Mouse (Mus musculus): ENCODE results near the gene Hdac4.

The Hdac4 gene

DNA sequence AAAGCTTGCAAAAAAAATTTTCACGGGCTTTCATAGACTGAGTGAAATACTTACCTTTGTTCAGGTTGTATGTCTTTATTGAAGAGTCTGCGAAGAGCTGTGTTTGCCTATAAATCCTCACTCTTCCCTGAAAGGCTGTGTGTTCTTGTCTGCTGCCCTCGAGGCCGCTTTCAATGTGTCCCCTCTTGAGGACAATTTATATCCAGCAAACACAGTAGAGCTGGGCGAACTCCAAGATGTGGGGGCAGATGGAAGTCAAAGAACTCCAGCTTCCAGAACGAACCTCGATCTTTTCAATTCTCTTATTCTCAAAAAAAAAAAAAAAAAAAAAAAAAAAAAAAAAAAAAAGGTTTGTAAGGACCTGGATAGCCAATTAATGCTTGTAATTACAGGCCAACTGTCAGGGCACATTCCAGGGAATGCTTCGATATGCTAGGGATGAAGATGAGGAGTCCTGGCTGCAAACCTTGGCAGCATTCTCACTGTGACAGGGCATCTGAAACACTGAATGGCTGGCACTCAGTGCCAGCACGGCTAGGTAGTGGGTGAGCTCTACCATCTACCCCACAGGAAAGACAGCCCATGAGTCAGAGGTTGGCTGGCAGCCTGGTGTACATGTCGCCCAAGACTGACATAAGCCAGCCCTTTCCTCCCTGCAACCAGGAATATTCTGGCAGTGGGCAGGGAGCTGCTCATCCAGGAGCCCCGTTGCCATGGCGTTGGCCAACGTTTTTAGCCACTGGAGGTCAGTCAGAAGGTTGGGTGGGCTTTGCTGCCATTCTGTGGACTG, at the start of gene Hdac4:
Gene Hdac4, minus strand, starts transcription at position 340 of the 790 bp plus-strand sequence.
- in situ Hi-C loops (cut with MboI; ENCODE audit: low sequenced_read_pairs): no loop called here

DNA sequence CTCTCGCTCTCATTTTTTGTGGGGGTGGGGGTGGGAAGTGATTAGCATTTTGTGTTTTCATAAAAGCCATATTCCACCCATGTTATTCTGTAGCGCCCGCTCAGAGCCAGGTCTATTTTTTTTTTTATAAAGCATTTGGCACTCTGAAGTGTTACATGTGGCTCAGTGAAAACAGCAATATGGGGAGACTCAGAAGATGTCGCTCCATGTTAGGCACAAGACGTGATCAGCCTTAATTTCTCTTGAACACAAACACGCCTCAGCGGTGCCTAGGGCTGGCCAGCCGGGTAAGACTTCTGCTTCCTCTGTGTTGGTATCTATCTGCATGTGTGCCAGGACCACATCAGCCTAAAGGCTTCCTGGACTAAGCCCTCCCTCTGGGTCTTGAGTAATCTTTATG, 48.0 kb upstream of the Hdac4 start:
- in situ Hi-C loops (cut with MboI; ENCODE audit: low sequenced_read_pairs): no loop called here

DNA sequence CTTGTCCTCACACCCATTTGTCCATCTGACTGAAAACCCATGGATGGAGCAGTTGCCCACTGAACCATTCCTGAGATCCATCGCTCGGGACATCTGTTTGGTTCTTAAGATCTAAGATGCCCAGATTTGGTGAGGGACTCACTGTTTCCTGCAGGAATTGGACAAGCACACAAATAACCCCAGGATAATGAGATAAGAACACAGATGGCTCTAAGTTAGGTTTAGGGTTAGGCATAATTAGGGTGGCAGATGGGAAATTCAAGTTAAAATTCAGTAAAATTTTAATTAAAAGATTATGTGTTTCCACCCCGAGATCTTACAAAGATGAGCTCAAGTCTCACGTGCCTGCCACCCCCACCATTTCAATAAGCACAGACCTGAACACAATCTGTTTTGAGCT, 44.6 kb upstream of the Hdac4 start:
- in situ Hi-C loops (cut with MboI; ENCODE audit: low sequenced_read_pairs): no loop called here

DNA sequence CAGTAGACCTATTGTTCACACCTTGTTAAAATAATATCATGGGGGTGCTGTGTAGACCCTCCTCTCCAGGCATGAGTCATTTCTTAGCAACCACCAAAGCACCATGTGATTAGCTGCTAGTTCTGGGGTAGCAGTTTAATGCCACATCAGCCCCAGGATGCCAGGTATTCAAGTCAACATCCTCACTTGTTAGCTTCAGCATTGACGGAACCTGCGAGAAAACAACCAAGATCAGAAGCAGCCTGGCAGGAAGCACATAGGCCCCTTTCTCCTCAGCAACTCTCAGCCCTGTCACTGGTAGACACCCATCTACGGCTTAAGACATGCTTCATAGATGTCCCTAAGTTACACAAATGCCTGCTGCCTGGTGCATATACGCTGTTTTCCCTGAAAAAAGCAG, 40.1 kb upstream of the Hdac4 start:
- in situ Hi-C loops (cut with MboI; ENCODE audit: low sequenced_read_pairs): no loop called here

DNA sequence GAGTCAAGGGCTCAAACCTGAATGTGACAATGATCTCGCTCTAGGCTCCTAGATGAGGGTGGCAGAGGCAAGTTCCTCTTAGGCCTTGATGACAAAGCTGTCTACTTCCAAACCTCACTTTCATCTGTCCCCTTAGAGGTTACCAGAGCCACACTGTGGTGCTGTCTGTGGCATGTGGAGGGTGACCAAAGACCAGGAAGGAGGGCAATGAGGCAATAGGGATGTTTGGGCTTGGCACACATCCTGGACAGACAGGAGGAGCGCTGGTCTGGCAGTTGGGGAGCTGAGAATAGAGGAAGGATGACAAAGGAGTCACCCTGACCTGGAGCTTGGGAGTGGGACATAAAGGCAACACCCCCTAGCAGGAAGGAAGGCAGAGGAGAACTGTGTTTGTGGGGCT, 29.8 kb upstream of the Hdac4 start:
- in situ Hi-C loops (cut with MboI; ENCODE audit: low sequenced_read_pairs): no loop called here

DNA sequence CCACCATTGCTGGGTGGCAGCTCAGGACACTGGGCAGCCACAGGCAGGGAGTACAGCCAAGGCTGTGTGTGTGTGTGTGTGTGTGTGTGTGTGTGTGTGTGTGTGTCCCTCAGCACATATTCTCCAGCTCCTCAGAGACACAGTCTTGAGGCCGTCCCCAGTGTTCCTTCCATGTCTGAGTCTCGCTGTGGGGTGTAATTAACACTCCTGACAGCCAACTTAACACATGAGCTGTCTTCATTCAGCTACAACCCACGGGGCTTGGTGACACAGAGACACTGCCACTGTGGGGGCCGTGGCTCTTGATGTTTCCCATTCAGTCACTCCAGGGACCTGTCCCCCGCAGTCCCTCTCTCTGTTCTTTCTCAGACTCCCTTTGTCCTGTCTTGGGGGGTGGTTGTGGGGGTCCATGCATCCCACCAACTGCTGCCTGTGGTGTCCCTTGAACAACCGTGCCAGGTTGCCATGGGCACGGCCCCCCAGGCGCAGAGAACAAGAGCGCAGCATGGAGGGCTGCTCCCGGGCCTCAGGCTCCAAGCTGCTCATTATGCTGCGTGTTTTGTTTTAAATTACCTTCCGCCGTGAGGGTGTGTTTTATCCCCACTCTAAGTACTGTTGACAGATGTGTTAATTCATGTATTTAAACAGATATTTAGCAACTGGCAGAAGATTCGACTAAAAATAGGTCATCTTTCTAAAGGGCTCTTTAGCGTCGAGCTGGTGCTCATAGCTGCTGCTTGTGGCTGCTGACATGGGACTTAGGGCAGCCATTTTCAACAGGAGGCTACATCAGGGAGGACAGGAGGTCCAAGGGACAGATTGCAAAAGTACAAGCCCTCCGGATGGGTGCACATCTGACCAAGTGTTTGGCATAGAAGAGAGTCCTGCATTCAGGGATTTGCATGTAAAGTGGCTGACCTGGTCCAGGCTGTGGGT, 28.7 kb upstream of the Hdac4 start:
- in situ Hi-C loops (cut with MboI; ENCODE audit: low sequenced_read_pairs): no loop called here

DNA sequence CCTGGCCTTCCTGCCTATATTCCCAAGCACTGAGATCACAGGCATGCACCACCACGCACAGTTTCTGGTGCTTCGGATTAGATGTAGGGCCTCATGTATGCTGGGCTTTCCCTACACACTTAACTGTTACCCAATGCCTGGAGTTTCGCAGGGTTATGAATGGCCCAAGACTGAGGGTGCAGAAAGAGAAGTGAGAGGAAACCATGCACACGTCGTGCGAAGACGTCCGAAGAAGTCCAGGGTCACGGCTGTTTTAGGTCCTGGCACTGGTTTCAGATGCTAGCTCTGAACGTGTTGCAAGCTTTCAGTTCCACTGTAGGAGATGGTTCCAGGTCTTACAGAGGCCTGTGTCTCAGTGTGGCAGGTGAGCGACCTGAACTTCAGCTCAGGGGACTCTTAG, 21.2 kb upstream of the Hdac4 start:
- in situ Hi-C loops (cut with MboI; ENCODE audit: low sequenced_read_pairs): no loop called here

DNA sequence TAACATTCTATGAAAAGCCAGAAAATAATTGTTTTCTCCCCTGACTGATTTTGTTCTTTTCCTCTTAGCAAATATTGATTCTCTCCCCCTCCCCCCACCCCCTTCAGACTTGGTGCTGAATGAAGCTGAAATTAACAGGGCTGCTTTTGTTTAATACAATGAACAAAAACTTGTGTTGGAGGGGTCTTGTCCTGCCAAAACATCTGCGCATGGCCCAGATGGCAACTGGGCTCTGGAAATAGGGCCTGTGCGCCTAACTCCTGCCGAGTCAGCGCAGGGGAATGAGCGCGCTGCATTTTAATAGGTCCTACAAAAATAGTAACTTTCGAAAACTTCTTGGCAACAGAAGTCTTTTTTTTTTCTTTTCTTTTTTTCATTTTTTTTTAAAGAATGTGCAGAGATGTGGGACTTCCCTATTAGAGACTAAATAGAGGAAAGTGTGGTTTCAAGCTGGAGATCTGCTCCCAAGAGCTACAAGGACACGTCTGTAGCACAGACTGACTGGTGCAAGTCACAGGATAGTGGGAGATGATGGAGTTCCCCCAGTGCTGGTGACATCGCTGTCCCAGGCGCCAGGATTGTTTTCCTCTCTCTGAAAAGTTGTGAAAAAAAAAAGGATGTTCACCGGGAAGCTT, 20.6 kb upstream of the Hdac4 start:
- in situ Hi-C loops (cut with MboI; ENCODE audit: low sequenced_read_pairs): no loop called here

DNA sequence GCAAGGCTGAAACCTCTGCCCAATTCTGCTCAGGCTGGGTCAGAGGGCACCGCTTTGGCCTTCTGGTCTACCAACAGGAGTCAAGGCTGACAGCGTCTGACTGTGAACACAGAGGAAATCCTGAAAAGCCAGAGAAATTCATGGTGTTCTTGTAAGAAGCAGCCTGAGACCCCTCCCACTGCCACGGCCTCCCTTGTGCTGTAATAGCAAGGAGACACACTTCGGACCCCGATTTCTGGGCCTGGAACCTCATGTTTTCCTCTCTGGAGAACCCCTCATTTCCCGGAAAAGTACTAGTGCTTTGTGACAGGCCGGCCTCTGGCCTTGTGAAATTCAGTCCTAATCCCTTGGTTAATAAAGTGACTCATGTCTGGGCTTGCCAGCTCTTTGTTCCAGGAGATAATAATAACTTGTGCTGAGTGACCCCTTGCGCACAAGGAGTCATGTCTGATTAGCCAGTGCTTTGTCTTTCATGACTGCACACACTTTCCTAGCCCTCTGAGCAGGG, 19.7 kb upstream of the Hdac4 start:
- in situ Hi-C loops (cut with MboI; ENCODE audit: low sequenced_read_pairs): no loop called here

DNA sequence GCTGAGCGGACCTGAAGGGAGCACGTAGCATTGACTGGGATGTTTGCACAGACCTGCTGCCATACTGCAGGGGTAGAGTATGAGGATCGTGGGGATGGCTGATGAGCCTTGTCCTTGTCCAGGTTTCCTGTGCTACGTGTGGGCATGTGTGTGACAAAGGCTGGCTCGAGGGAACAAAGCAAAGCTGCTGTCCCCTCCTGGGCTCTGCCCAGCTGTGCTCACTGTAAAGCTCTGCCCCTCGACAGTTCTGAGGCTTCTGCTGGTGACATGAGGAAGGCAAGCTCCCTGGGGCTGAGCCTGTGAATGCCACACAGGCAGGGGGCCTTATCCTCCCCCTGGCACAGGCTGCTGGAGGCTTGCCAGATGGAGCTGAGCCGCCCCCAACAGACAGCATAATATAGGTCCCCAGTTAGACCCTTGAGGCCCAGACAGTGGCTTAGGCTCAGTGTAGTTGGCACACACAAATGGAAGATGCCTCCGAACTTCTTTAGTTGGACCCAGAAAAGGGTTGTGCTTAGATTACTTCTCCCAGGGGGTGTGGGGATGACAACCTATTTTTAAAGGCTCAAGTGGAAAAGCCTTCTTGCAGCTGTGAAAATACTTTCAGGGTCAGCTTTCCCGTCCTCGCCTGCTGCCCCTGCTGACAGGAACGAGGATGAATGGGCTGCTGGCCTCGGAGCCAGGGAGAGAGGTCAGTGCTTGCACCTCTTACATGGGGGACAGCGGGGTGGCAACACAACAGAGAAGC, 16.7 kb upstream of the Hdac4 start:
- in situ Hi-C loops (cut with MboI; ENCODE audit: low sequenced_read_pairs): no loop called here

DNA sequence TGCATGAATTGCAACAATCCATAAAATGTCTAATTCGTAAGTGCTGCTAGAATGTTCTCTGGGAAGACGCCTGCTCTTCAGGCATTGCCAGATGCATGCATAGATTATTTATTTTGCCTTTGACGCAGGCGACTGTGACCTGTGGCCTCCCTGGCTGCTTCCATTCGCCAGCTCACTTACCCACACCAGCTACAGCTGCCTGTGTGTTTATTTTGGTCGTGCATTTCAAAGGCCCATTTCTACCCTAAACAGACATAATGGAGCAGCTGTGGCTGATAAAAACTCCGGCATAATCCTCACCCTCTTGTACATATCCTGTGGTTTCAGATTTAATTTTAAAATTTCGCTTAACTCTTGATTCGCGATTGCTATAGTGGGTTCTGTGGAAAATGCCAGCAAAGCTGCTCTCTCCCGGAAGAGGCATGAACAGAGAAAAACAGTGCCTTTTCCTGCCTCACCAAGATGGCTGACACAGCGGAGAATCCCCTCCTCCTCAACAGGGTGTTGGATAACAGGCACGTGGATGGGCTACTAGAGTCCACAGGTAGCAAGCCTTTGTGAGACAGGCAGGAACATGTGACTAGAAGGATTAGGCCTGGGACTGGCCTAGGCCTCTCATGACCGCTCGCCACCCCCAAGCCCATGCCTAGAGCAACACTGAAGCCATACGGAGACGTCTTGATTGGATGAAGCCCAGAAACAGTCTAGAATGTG, 7.3 kb upstream of the Hdac4 start:
- in situ Hi-C loops (cut with MboI; ENCODE audit: low sequenced_read_pairs): no loop called here

DNA sequence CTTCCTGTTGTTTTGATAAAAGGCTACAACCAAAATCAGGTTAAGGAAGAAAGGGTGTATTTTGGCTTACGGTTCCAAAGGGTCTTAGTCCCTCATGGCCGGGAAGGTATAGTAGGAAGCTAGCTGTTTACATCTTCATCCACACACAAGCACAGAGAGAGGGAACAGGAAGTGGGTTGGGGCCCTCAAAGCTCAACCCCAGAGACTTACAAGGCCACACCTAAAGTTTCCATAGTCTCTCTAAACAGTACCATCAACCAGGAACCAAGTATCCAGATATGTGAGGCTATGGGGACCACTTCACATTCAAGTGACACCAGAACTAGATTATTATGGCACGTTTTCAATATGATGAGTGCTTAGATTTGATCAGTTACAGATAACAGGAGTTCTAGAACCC, 5.0 kb downstream of the Hdac4 start:
- in situ Hi-C loops (cut with MboI; ENCODE audit: low sequenced_read_pairs): no loop called here

DNA sequence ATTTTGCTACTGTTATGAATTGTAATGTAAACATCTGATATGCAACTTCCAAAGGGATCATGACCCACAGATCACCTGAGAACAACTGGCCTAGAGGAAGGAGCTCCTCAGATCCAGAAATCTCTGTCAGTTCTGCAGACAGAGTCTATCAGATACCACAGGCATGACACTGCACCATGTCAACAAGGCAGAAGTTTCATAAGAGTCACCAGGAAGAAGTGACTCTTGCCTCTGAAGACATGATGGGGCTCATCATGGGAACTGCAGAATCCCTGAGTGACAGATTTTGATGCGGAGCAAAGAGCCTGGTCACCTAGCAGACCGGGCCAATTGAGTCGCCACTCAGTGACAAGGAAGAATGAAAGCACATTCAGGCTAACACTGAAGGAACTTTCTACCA, 8.4 kb downstream of the Hdac4 start:
- in situ Hi-C loops (cut with MboI; ENCODE audit: low sequenced_read_pairs): no loop called here

DNA sequence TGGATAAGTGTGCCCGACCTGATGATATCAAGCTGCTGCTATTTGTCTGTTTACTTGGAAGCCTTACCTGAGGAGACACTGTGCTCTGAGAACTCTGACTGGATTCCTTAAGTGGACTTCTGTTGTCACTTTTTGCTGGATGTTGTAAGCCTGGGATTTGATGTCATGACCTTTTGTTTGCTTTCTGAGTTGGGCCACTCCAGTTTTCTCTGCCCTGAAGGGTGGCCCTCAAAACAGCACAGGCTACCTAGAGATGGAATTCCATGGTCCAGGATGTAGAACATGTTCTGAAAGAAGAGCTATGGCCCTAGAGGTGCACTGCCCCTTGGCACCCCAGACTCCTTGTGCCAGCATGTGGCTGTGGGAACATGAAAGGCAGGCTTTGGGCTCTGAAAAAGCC, 10.9 kb downstream of the Hdac4 start:
- in situ Hi-C loops (cut with MboI; ENCODE audit: low sequenced_read_pairs): no loop called here

DNA sequence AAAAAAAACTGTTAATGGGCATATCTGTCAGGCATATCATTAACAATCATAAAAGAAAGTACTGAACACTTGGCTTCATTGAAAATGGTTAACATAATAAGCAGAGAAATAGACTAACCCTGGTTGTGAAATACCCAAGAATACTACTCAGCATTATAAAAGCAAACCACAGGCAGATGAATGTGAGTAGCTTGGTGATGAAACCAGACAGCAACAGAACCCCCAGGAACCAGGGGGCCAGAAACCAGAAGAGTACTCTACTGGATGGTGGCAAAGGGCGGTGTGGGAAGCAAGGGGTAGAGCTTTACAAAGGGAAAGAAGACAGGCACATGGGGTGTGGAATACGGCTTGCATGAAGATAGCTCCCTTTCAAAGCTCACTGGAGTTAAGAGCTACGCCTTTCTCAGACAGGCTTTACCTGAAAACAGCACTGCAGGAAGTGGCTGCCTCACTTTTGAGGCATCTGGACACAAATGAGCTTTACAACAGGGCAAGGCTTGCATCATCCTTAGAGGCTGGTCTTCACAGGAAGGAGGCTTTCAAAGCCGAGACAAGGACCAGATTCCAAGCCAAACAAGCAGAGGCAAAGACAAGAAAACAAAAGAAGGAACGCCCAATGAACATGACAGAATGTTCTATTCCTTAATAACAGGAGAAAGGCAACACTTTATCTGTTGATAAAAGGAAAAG, 12.3 kb downstream of the Hdac4 start:
- in situ Hi-C loops (cut with MboI; ENCODE audit: low sequenced_read_pairs): no loop called here

DNA sequence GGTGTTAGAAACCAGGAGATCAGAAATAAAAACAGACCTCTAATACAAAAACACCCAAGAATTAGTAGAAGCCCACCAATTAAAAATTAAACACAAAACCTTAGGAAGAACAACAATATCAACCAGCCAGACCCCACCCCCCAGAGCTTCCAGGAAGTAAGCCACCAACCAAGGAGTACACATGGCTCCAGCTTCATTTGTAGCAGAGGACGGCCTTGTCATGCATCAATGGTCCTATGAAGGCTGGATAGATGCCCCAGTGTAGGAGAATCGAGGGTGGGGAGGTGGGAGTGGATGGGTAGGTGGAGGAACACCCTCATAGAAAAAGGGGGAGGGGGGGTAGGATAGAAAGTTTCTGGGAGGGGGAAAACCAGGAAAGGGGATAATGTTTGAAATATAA, 13.5 kb downstream of the Hdac4 start:
- in situ Hi-C loops (cut with MboI; ENCODE audit: low sequenced_read_pairs): no loop called here

DNA sequence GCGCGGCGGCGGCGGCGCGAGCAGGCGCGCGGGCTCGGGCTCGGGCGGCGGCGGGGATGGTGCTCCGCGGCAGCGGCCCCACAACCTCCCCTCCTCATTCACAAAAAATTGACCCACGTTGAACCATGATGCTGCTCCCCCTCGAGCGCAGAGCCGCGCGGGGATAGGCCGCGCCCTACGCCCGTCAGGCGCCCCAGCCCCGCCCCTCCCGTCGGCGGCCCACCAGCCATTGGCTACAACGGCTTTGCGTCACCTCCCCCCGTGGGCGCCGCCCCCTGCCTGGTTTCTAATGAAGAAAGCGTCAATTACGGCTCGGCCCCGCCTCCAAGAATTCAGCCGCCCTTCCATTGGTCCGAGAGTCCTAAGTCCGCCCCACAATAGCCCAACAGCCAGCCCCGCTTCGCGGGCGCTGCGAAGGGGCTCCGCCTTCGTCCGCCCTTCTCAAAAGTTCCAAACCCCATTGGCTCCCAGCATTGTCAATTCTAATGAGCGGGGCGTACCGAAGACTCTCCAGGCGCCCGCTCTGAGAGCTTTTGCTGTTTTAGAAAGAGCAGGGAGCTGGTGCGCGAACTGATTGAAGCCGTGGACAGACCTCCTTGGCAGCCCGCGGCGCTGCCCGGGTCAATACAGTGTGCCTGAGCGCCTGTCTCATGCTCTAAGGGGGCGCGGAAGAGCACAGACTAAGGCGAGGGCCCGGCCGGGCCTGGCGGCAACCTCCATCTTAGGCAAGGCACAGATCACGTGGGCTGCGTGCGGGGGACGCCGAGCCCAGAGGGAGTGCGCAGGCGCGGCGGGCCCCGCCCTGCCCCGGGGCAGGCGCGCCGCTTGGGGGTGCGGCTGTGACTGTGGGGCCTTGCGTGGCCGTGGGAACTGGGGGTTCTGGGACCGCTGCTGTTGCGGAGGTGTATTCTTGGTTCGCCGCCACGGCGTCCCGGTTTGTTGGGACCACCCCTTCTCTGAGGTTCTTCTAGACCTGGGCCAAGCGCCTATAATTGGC, 15.1 kb downstream of the Hdac4 start:
- in situ Hi-C loops (cut with MboI; ENCODE audit: low sequenced_read_pairs): no loop called here

DNA sequence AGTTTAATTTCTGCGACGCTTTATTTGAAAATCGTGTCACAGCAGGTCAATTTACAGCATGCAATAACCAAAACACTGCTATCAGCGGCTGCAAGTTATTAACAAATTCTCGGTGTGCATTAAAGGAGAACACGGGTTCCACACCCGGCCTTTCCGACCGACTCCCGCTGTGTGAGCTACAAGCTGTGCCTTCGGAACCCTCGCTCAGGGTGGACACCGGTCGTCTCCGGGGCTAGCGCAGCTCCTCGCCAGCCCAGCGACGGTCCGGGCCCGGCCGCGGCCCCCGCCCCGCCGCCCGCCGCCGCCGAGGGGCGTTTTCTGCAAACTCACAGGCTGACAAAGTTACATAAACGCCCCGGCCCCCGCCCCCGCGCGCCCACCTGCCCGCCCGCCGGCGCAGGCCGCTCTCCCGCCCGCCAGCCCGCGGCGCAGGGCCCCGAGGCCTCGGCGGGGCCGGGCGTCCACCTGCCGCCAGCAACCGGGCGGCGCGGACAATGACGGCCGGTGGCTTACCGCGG, 16.0 kb downstream of the Hdac4 start:
- in situ Hi-C loops (cut with MboI; ENCODE audit: low sequenced_read_pairs): no loop called here

Data from CH12F3 (cell line).